Mouse (Mus musculus): Measurements from ENCODE around the gene Scgb2b21.
"Not testable (repeated sequence)": the region's sequence is repeated elsewhere in the genome, so short reads cannot be mapped to it uniquely, and the experiment has no call there.

- TF ChIP-seq CTCF, POLR2A (IDR thresholded peaks at IDR 0.05; ENCODE audit: insufficient read depth, low read depth, low read length): not testable (repeated sequence)
Measured at GRCm38 (mm10) chr7:33543420-33543819, 23.2 kb upstream of the Scgb2b21 start.
